Mouse (Mus musculus) fat pad, adult 2 months (tissue): ENCODE measurements at regions not wholly inside any gene's neighbourhood (a gene's known extent, or its start where the extent isn't known, plus 50 kb on each side); places are given as distances from the start of the nearest gene placed in this dataset.
"Not testable (repeated sequence)": the region's sequence is repeated elsewhere in the genome, so short reads cannot be mapped to it uniquely, and the experiment has no call there.

Experiments used
- DNase-seq: peaks from one replicate; pipeline ENCODE4 v3.0.0-alpha.2; 2011; ENCODE audit warnings: low read depth, low spot score; ENCODE audit errors: extremely low read depth

- no peak for DNase-seq
These were observed 59.0 kb upstream of the Kbtbd8 start for GRCm38 (mm10) chr6:95058017-95058416.

- DNase-seq, result no peak
These were observed 60.8 kb upstream of the Kbtbd8 start for GRCm38 (mm10) chr6:95056222-95056621.

- DNase-seq, result no peak
These were observed 63.2 kb upstream of the Kbtbd8 start for GRCm38 (mm10) chr6:95053717-95054382.

- not testable (repeated sequence) for DNase-seq
These were observed 75.7 kb upstream of the Kbtbd8 start for GRCm38 (mm10) chr6:95041351-95041750.

- no peak for DNase-seq
These were observed 92.8 kb upstream of the Kbtbd8 start for GRCm38 (mm10) chr6:95024239-95024638.

- no peak for DNase-seq
These were observed 95.3 kb upstream of the Kbtbd8 start for GRCm38 (mm10) chr6:95021724-95022123.

GRCm38 (mm10) chr6:95017911-95018310 lies 99.1 kb upstream of the Kbtbd8 start:
- no peak for DNase-seq

- no peak for DNase-seq
These were observed 99.6 kb upstream of the Kbtbd8 start for GRCm38 (mm10) chr6:95017484-95017883.

- no peak for DNase-seq
These were observed 103.9 kb upstream of the Kbtbd8 start for GRCm38 (mm10) chr6:95013096-95013495.

GRCm38 (mm10) chr6:95006485-95006884 lies 110.6 kb upstream of the Kbtbd8 start:
- no peak for DNase-seq

GRCm38 (mm10) chr6:95003716-95004115 lies 113.3 kb upstream of the Kbtbd8 start:
- DNase-seq, result no peak

- DNase-seq, result no peak
These were observed 117.5 kb upstream of the Kbtbd8 start for GRCm38 (mm10) chr6:94999562-94999961.

GRCm38 (mm10) chr6:94999002-94999401 lies 118.0 kb upstream of the Kbtbd8 start:
- DNase-seq, result no peak

- no peak for DNase-seq
These were observed 118.7 kb upstream of the Kbtbd8 start for GRCm38 (mm10) chr6:94998371-94998770.

- DNase-seq, result no peak
These were observed 122.7 kb upstream of the Kbtbd8 start for GRCm38 (mm10) chr6:94994376-94994775.

GRCm38 (mm10) chr6:94987427-94987826 lies 129.6 kb upstream of the Kbtbd8 start:
- DNase-seq, result no peak

- DNase-seq, result no peak
These were observed 130.7 kb upstream of the Kbtbd8 start for GRCm38 (mm10) chr6:94986346-94986745.

GRCm38 (mm10) chr6:94984411-94984895 lies 132.6 kb upstream of the Kbtbd8 start:
- DNase-seq, result no peak

GRCm38 (mm10) chr6:94968683-94969082 lies 148.4 kb upstream of the Kbtbd8 start:
- no peak for DNase-seq

- no peak for DNase-seq
These were observed 150.1 kb upstream of the Kbtbd8 start for GRCm38 (mm10) chr6:94966962-94967361.

- DNase-seq, result no peak
These were observed 153.8 kb upstream of the Kbtbd8 start for GRCm38 (mm10) chr6:94963204-94963603.

- no peak for DNase-seq
These were observed 154.5 kb upstream of the Kbtbd8 start for GRCm38 (mm10) chr6:94962411-94963087.
